Mouse (Mus musculus) heart, adult 2 months (tissue): Measurements from ENCODE around the gene Mybbp1a. TPM values are rescaled to one million over a fixed set of nuclear protein-coding genes. Genes with fewer than 3 reads are reported as not detected.

Source experiments
- DNase-seq, 2 experiments: peaks; one replicate each; pipeline ENCODE4 v3.0.0; 2021
- H3K27ac ChIP-seq: fragments of 200-600 bp; 2 replicates; pipeline ENCODE4 v1.8.1; 2022
- H3K27me3 ChIP-seq: fragments of 200-500 bp; 2 replicates; pipeline ENCODE4 v1.6.1; 2012; ENCODE audit warnings: mild to moderate bottlenecking, low read length, inconsistent platforms, mixed read lengths; ENCODE audit not compliant: control insufficient read depth, insufficient read depth
- H3K36me3 ChIP-seq: fragments of 200-500 bp; 2 replicates; pipeline ENCODE4 v1.6.1; 2012; ENCODE audit warnings: low read length, inconsistent platforms; ENCODE audit not compliant: control insufficient read depth, insufficient read depth
- H3K4me1 ChIP-seq: fragments of 200-500 bp; 2 replicates; pipeline ENCODE4 v1.6.1; 2011; ENCODE audit warnings: low read length; ENCODE audit not compliant: control insufficient read depth, insufficient read depth
- H3K4me3 ChIP-seq: fragments of 200-600 bp; 2 replicates; pipeline ENCODE4 v1.8.1; 2022
- H3K79me2 ChIP-seq: fragments of 200-500 bp; replicated peaks from 2 replicates; pipeline ENCODE4 v1.6.1; 2012; ENCODE audit warnings: mild to moderate bottlenecking, inconsistent platforms, low read length, moderate library complexity, mixed read lengths; ENCODE audit not compliant: control insufficient read depth, insufficient read depth
- H3K9ac ChIP-seq: fragments of 200-500 bp; 2 replicates; pipeline ENCODE4 v1.6.1; 2012; ENCODE audit warnings: low read depth, mild to moderate bottlenecking, control low read depth, inconsistent platforms, low read length, mixed read lengths
- CTCF ChIP-seq: fragments of 200-600 bp; IDR thresholded peaks from 2 replicates; pipeline ENCODE4 v1.8.1; 2022; ENCODE audit warnings: antibody characterized with exemption, mild to moderate bottlenecking, moderate library complexity
- EP300 ChIP-seq: fragments of 200-500 bp; IDR thresholded peaks from 2 replicates; pipeline ENCODE4 v1.6.1; 2011; ENCODE audit warnings: low read depth, low read length, control low read depth; ENCODE audit not compliant: insufficient read depth
- POLR2A ChIP-seq: fragments of 200-500 bp; IDR thresholded peaks from 2 replicates; pipeline ENCODE4 v1.6.1; 2011; ENCODE audit warnings: mild to moderate bottlenecking, low read depth, low read length, control low read depth; ENCODE audit not compliant: insufficient read depth
- WGBS: fragments of 180-500 bp; shearing (Covaris S2); methylation state at CpG from one replicate; pipeline ENCODE4 v1.1.7; 2018; 5-methylcytosine and 5-hydroxymethylcytosine counted together
- intact Hi-C: fragments of 180-260 bp; cut with DNase I; formaldehyde crosslinking; loops from one replicate; pipeline ENCODE4 v1.15.1; 2025
- polyA plus RNA-seq: library from polyadenylated mRNA; depleted of rRNA; stranded (reverse); fragments of >200 nt; gene quantifications from 2 replicates; pipeline ENCODE4 v1.2.3, GENCODE M21; 2012
- total RNA-seq, 2 experiments: library from RNA; stranded (reverse); gene quantifications; 2 replicates each; pipeline ENCODE4 v1.2.3; 2021

Mybbp1a gene
- total and polyA plus RNA-seq, 3 experiments: 21.8 to 46.1 (median 42.7) TPM

DNA sequence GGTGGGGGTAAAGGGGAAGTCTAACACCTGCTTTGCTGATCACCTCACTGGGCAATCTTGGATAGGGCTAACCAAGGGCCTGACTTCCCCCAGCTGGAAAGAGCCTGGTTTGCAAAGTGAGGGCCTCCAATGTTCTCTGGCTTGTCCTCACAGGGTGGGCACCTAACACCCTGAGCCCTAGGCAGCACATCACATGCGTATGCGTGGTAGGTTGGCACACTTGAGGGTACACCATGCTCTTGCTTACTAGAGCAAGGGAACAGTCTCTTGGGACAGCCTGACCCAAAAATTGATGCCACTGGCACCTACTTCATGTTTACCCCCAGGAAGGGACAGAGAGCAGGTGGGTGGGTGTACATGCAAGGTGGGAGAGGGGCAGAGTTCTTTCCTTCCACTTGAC, 46.6 kb downstream of the Mybbp1a start:
- 87% methylated on average over 2 of the region's 2 CpGs for WGBS
- Histone ChIP-seq H3K79me2 (no peaks in the 10 kb centered on the region), H3K4me3 (0 out of 2 replicates have a peak overlapping the region, but pooled peaks have one; percentile 5), H3K9ac (no peak overlapping the region), H3K27me3 (no peaks in the 10 kb centered on the region), H3K36me3 (no peaks in the 10 kb centered on the region), H3K27ac (peak overlapping the region; percentile 54; the same call in 1 of the 2 replicates), H3K4me1 (peaks cover 7% of the 10 kb centered on the region)
- DNase-seq: no peak
- TF ChIP-seq EP300: no peak
- no peak for TF ChIP-seq CTCF
- no peak for TF ChIP-seq POLR2A
- intact Hi-C loops: loop anchor here (2.0 to 5.0 kb wide), 2 partner anchors 29 to 40 kb away; no protein-coding TSS in a partner anchor

DNA sequence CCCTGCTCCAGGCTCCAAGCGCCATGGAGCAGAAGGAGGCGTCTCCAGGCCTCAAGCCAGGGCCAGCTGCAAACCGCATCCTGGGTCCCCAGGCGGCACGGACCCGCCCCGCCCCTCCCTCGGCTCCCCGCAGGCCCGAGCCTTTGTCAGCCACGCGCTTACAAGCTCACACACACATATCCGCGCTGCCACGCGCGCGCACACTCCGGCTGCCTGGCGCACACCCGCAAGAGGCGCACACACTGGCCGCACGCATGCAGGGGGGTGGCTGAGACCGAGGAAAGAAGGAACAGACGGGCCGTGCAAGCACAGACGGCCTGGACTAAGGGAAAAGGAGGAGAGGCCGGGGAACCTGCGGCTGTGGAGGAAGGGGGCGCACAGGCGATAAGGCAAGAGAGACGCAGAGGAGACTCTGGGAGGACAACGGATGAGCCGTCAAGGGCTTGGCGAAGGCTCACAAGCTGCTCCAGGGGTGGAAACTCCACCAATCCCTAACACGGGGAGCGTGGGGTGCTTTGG, 47.7 kb downstream of the Mybbp1a start:
- Histone ChIP-seq H3K9ac (peak overlapping the region; percentile 78), H3K4me3 (peak overlapping the region; percentile 64), H3K36me3 (no peaks in the 10 kb centered on the region), H3K79me2 (no peaks in the 10 kb centered on the region), H3K27me3 (no peaks in the 10 kb centered on the region), H3K4me1 (peaks cover 5% of the 10 kb centered on the region), H3K27ac (peak overlapping the region; percentile 54)
- intact Hi-C loops: loop anchor here (2.0 to 5.0 kb wide), 2 partner anchors 30 to 42 kb away; no protein-coding TSS in a partner anchor
- DNase-seq: peak; percentile 43 to 59
- TF ChIP-seq POLR2A (no peak), EP300 (no peak), CTCF (no peak)
- WGBS: 3% methylated on average over 38 of the region's 38 CpGs

DNA sequence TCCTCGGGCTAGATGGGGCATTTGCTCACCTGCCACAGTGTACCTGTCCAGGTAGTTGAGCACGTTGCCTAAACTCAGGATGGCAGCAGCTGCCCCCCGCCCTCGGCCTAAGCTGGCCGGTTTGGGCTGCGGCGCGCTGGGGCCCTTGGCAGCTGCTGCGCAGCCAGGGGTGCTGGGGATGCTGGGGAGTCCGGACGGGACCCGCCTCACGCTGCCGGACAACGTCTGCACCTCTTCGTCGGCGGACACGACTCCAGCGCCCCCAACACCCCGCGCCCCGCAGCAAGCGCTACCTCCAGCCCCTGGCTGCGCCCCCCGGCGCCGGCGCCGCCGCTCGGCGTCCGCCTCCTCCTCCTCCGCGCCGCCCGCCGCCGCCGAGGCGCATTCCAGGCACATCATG, 48.2 kb downstream of the Mybbp1a start:
- peak overlapping the region; percentile 54 for H3K27ac ChIP-seq
- intact Hi-C loops: loop anchor here (2.0 to 5.0 kb wide), 2 partner anchors 31 to 42 kb away; no protein-coding TSS in a partner anchor
- peak overlapping the region; percentile 78 for H3K9ac ChIP-seq
- TF ChIP-seq EP300: no peak
- peak overlapping the region; percentile 64 for H3K4me3 ChIP-seq
- DNase-seq: peak in 1 of 2 experiments; percentile 57
- H3K36me3 ChIP-seq: no peaks in the 10 kb centered on the region
- no peaks in the 10 kb centered on the region for H3K27me3 ChIP-seq
- H3K79me2 ChIP-seq: no peaks in the 10 kb centered on the region
- peaks cover 5% of the 10 kb centered on the region for H3K4me1 ChIP-seq
- WGBS: under 1% methylated on average over 34 of the region's 42 CpGs

DNA sequence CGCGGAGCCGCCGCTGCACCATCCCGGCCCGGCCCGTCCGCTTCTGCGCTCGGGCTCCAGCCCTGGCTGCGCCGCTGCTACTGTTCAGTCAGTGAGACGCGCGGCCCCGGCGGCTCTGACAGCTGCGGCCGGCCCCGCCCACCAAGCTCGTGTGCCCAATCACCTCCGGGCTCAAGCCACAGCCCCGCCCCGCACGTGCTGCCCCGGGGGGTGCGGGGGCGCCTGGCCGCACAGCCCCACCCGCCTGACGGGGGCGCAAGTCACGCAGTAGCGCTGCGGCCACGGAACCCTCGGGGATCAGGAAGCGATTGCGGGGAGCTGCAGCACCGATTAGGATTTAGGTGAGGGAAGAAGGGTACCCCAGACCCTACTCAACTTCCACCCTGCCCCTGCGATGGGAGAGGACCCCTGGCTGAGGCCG, 48.7 kb downstream of the Mybbp1a start, which contains the start of gene Spns2:
Gene Spns2, minus strand, starts transcription at position 24 of the 421 bp plus-strand sequence.
- Histone ChIP-seq H3K4me3 (peak within 1 kb of the TSS; percentile 64), H3K27ac (peak within 1 kb of the TSS; percentile 54), H3K27me3 (no peaks in the 10 kb centered on the region), H3K36me3 (no peaks in the 10 kb centered on the region), H3K9ac (peak within 1 kb of the TSS; percentile 78), H3K4me1 (peaks cover 3% of the 10 kb centered on the region), H3K79me2 (no peaks in the 10 kb centered on the region)
- DNase-seq: peak; percentile 96
- 1% methylated on average over 42 of the region's 42 CpGs for whole genome bisulfite sequencing
- intact Hi-C loops: loop anchor here (2.0 to 5.0 kb wide), 4 partner anchors 31 to 75 kb away; no protein-coding TSS in a partner anchor
- 0 out of 2 replicates have a peak, but pooled peaks have one; percentile 23 for TF ChIP-seq EP300
- TF ChIP-seq CTCF: peak; percentile 91
- peak; percentile 73 for TF ChIP-seq POLR2A

DNA sequence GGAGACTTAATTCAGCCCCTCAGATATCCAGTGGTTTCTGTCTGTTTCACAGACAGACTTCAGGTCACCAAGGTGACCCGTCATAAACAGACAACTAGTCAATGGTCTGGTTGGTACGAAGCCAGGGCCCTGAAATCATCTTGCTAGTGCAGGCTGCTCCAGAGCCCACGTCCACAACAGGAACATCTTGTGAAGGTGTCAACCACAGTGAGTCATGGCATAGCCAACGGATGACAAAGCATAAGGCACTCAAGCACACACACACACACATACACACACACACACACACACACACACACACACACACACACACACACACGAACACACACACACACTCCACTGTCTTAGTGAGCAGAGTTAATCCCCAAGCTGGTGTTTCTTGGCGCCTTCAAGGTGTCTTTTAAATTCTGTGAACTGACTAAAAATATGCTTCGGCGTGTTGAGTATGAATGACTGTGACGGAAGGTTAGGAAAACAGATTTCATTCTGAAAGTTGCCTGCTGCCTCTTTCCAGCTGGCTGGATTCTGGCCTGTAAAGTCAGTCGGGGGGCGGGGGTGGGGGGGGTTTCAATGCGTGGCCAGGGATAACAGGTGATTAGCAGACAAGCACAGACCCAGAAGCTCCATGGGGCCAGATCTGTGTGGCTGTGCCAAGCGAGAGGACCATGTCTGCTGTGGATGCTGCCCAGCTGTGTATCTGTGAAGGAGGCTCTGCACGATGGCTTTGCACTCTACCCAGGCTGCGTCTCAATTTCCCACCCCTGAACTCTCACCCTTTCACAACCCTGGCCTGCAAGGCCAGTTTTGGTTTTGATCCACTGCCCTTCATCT, 50.2 kb downstream of the Mybbp1a start:
- no peak overlapping the region for H3K4me3 ChIP-seq

More for the DNA sequence above, 50.2 kb downstream of the Mybbp1a start:
- peak in 1 of 2 experiments; percentile 17 for DNase-seq
- H3K79me2 ChIP-seq: no peaks in the 10 kb centered on the region
- 67% methylated on average over 15 of the region's 15 CpGs for WGBS
- H3K4me1 ChIP-seq: peaks cover 1% of the 10 kb centered on the region; the same call in 1 of the 2 replicates
- intact Hi-C loops: loop anchor here (2.0 to 5.0 kb wide), 2 partner anchors 46 to 73 kb away; no protein-coding TSS in a partner anchor
- no peak overlapping the region for H3K9ac ChIP-seq
- no peak overlapping the region for H3K27ac ChIP-seq
- no peaks in the 10 kb centered on the region for H3K27me3 ChIP-seq
- TF ChIP-seq CTCF (no peak), EP300 (no peak), POLR2A (no peak)
- H3K36me3 ChIP-seq: no peaks in the 10 kb centered on the region
